Mouse (Mus musculus) liver, embryonic 14.5 days (tissue): ENCODE data around the gene 2010300C02Rik. TPM values are rescaled to one million over a fixed set of nuclear protein-coding genes. Genes with fewer than 3 reads are reported as not detected.
A peak's percentile ranks its signal among the peaks of the same experiment; 100 is the strongest.

Experiments used
- ATAC-seq: fragments of 200-750 bp; cut with Nextera tagmentation; 2 replicates; pipeline ENCODE4 v1.8.0; 2017; ENCODE audit warnings: moderate number of reproducible peaks, mild to moderate bottlenecking, moderate library complexity; ENCODE audit not compliant: insufficient read depth
- DNase-seq, 3 experiments: peaks; one replicate each; pipeline ENCODE4 v3.0.0-alpha.2; 2012 to 2013; ENCODE audit warnings: low read depth in 3 of 3, low spot score in 3 of 3
- H3K27ac ChIP-seq: fragments of 300-500 bp; sonication (generic); 2 replicates; pipeline ENCODE4 v1.5.1; 2014; ENCODE audit warnings: moderate library complexity, mild to moderate bottlenecking, control low read depth, inconsistent platforms
- H3K27me3 ChIP-seq: fragments of 300-500 bp; sonication (generic); 2 replicates; pipeline ENCODE4 v1.6.1; 2014; ENCODE audit warnings: mild to moderate bottlenecking, low read length, moderate library complexity; ENCODE audit not compliant: control insufficient read depth, insufficient read depth
- H3K36me3 ChIP-seq: fragments of 300-500 bp; sonication (generic); replicated peaks from 2 replicates; pipeline ENCODE4 v1.6.1; 2014; ENCODE audit warnings: low read depth; ENCODE audit not compliant: control insufficient read depth, insufficient read depth
- H3K4me1 ChIP-seq, 2 experiments: fragments of 200-500 bp in 1 of 2; fragments of 300-500 bp in 1 of 2; sonication (generic) in 1 of 2; replicated peaks; 2 replicates each; pipeline ENCODE4 v1.6.1; 2012 to 2014; ENCODE audit warnings: antibody characterized with exemption in 1 of 2, inconsistent platforms in 1 of 2, low read length in 1 of 2; ENCODE audit not compliant: control insufficient read depth in 2 of 2, insufficient read depth in 2 of 2
- H3K4me2 ChIP-seq: fragments of 300-500 bp; sonication (generic); 2 replicates; pipeline ENCODE4 v1.6.1; 2014; ENCODE audit warnings: low read depth, mild to moderate bottlenecking, control low read depth, moderate library complexity
- H3K4me3 ChIP-seq, 2 experiments: fragments of 200-500 bp in 1 of 2; fragments of 300-500 bp in 1 of 2; sonication (generic) in 1 of 2; 2 replicates each; pipeline ENCODE4 v1.5.1; 2012 to 2014; ENCODE audit warnings: low read depth in 2 of 2, low read length in 2 of 2, mild to moderate bottlenecking in 2 of 2, control low read depth in 1 of 2, inconsistent platforms in 1 of 2, moderate library complexity in 1 of 2; ENCODE audit not compliant: insufficient read depth in 1 of 2
- H3K9ac ChIP-seq: fragments of 300-500 bp; sonication (generic); replicated peaks from 2 replicates; pipeline ENCODE4 v1.6.1; 2014; ENCODE audit warnings: mild to moderate bottlenecking, control low read depth, moderate library complexity
- H3K9me3 ChIP-seq: fragments of 300-500 bp; sonication (generic); 2 replicates; pipeline ENCODE4 v1.6.1; 2016; ENCODE audit warnings: low read length, mixed read lengths; ENCODE audit not compliant: control insufficient read depth
- CTCF ChIP-seq: IDR thresholded peaks from 2 replicates; pipeline ENCODE4 v1.5.1; 2016; ENCODE audit warnings: antibody characterized with exemption, low read depth, control low read depth
- EP300 ChIP-seq: IDR thresholded peaks from 2 replicates; pipeline ENCODE4 v1.6.1; 2016; ENCODE audit warnings: antibody characterized with exemption, low read depth
- WGBS: fragments of 180-500 bp; shearing (Covaris S2); extraction: QIAGEN DNeasy Blood & Tissue Kit; methylation state at CpG from one replicate; pipeline ENCODE4 v1.1.7; 2014; ENCODE audit not compliant: insufficient replicate concordance; 5-methylcytosine and 5-hydroxymethylcytosine counted together
- polyA plus RNA-seq, 2 experiments: library from polyadenylated mRNA; depleted of rRNA in 1 of 2; stranded (reverse) in 1 of 2; unstranded in 1 of 2; fragments of >200 nt; fragmentation: Nextera tagmentation in 1 of 2; extraction: Ambion mirVana in 1 of 2; gene quantifications; 2 replicates each; pipeline versions ENCODE4 v1.2.1 to v1.2.3; 2012 to 2014

The 2010300C02Rik gene
- polyA plus RNA-seq (2012; rRNA removed) (0.09 and 0.12 TPM in 2 replicates), polyA plus RNA-seq (2014; fragmentation: Nextera tagmentation; extraction: Ambion mirVana) (0.15 TPM in 1 of 2 replicates, not detected in the other)

DNA sequence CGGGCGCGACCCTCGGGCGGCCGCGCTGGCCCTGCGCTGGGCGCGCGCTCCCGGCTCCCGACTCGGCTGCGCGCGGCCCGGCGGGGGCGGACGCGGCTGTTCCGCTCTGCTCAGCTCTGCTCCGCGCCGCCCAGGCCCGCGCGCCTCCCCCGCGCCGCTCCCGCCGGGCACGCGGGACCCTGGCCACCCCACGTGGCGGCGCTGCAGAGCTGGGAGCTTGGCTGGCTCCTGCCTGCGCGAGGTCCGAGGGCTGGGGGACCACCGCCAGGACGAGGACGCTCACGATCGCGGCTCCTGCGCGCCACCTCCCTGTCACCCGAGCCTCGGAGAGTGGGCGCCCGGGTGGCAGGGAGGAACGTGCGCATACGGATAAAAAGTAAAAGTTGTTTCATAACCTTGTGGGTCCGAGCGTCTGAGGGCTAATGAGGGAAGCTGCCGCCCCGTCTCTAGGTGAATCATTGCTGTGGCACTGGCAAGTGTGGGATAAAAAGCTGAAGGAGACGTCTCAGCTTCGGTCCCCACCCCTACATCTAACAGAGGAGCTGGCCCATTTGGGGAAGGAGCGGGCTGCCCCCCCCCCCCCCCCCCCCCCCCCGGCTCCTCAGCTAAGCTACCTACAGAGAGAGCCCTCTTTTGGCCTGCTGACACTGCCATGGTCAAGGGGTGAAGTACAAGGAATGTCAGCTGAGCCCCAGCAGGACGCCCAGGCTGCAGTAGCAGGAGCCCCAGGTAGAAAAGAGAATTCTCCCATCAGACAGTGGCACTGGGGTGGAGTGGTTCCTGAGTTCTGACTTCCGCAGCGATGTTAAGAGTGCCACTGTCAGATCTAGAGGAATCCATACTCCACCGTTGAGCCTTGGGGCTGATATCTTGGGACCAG is at the start of gene 2010300C02Rik:
2010300C02Rik (minus strand) TSS at position 325 of the 880 bp plus-strand sequence.
- WGBS = 2% methylated on average over 32 of the region's 69 CpGs
- H3K4me1 ChIP-seq = no peaks in the 10 kb centered on the region
- no peak within 1 kb of the TSS for H3K27ac ChIP-seq
- H3K9ac ChIP-seq = no peak within 1 kb of the TSS
- no peak for DNase-seq
- peak within 1 kb of the TSS; percentile 2 to 55 for H3K4me3 ChIP-seq
- H3K9me3 ChIP-seq = no peaks in the 10 kb centered on the region
- H3K4me2 ChIP-seq = peak within 1 kb of the TSS; percentile 54
- TF ChIP-seq EP300 (no peak), CTCF (no peak)
- no peaks in the 10 kb centered on the region for H3K36me3 ChIP-seq
- no peak for ATAC-seq
- peaks cover 25% of the 10 kb centered on the region for H3K27me3 ChIP-seq

DNA sequence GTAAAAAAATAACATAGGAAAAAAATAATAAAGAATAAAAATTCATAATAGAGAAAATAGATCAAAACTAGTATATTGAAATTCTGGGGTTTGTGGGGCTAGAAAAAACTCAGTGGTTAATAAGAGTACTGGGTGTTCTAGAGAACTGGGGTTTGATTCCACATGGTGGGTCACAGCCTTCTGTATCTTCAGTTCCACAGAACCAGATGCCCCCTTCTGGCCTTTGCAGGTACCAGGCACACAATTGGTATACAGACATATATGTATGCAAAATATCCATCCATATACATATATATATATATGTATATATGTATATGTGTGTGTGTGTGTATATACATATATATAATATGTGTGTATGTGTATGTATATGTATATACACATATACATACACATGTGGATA is 39.5 kb upstream of the 2010300C02Rik start:
- no peak for DNase-seq
- Histone ChIP-seq H3K4me2 (no peak overlapping the region), H3K27me3 (no peaks in the 10 kb centered on the region), H3K9me3 (no peaks in the 10 kb centered on the region), H3K36me3 (no peaks in the 10 kb centered on the region), H3K27ac (no peak overlapping the region), H3K4me1 (no peaks in the 10 kb centered on the region), H3K4me3 (no peak overlapping the region), H3K9ac (no peak overlapping the region)
- ATAC-seq = no peak
- TF ChIP-seq CTCF = no peak
- no peak for TF ChIP-seq EP300

DNA sequence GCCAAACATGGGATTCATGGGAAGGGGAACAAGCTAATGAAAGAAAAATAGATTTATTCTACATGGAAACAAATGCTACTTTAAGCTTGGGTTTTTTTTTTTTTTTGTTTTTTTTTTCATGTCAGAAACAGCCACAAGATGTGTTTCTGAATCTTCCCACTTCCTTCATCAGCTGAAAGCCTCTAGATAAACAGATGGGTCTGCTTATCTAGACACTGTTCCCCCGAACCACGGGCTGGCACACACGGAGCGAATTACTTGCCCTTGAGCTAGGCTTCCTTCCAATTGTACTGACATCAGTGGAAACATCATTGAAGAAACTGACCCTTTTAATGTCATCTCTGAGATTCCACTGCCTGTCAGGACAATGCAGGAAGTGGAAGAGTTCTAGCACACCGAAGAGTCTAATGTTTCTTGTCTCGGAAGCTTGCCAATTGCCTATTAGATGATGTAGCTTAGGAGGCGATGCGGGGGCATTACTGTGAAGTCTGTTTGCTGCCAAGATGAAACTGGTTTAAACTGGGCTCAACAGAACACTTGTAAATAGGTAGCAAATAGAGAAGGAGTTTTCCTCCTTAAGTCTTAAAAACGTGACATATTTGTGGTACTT is 24.9 kb upstream of the 2010300C02Rik start:
- no peaks in the 10 kb centered on the region for H3K9me3 ChIP-seq
- no peak overlapping the region for H3K4me3 ChIP-seq
- no peak for TF ChIP-seq CTCF
- peak; percentile 25; the same call in 1 of the 2 replicates for TF ChIP-seq EP300
- WGBS = 38% methylated on average over 9 of the region's 9 CpGs
- DNase-seq (peak in 2 of 3 experiments; percentile 20 to 25), ATAC-seq (no peak)
- H3K36me3 ChIP-seq = no peaks in the 10 kb centered on the region
- H3K27ac ChIP-seq = no peak overlapping the region
- H3K9ac ChIP-seq = no peak overlapping the region
- no peaks in the 10 kb centered on the region for H3K27me3 ChIP-seq
- no peak overlapping the region for H3K4me2 ChIP-seq
- peaks cover 0 to 7% of the 10 kb centered on the region in 2 experiments; a peak in 2 of 4 replicates for H3K4me1 ChIP-seq

GRCm38 (mm10) chr1:37742602-37743270 is 22.9 kb upstream of the 2010300C02Rik start:
- Histone ChIP-seq H3K9ac (no peak overlapping the region), H3K27ac (no peak overlapping the region), H3K4me1 (peaks cover 0 to 7% of the 10 kb centered on the region in 2 experiments; a peak in 2 of 4 replicates), H3K27me3 (no peaks in the 10 kb centered on the region), H3K36me3 (no peaks in the 10 kb centered on the region), H3K9me3 (no peaks in the 10 kb centered on the region), H3K4me3 (no peak overlapping the region), H3K4me2 (no peak overlapping the region)
- 66% methylated on average over 14 of the region's 14 CpGs for WGBS
- no peak for DNase-seq
- no peak for ATAC-seq
- no peak for TF ChIP-seq EP300
- no peak for TF ChIP-seq CTCF

- Histone ChIP-seq H3K4me1 (peaks cover 0 to 7% of the 10 kb centered on the region in 2 experiments; a peak in 2 of 4 replicates), H3K4me2 (no peak overlapping the region), H3K9ac (no peak overlapping the region), H3K36me3 (no peaks in the 10 kb centered on the region), H3K9me3 (no peaks in the 10 kb centered on the region), H3K27ac (no peak overlapping the region), H3K4me3 (no peak overlapping the region), H3K27me3 (no peaks in the 10 kb centered on the region)
- TF ChIP-seq EP300 (no peak), CTCF (no peak)
- ATAC-seq (no peak), DNase-seq (no peak)
- WGBS = 77% methylated on average over 11 of the region's 11 CpGs
Observed at GRCm38 (mm10) chr1:37742126-37742525, 22.2 kb upstream of the 2010300C02Rik start.
